Mouse (Mus musculus) kidney, postnatal 0 days (tissue): ENCODE measurements around the gene Prtg. TPM values are rescaled to one million over a fixed set of nuclear protein-coding genes. Genes with fewer than 3 reads are reported as not detected.
A peak's percentile ranks its signal among the peaks of the same experiment; 100 is the strongest.

ENCODE experiments used
- ATAC-seq: fragments of 200-750 bp; cut with Nextera tagmentation; replicated peaks from 2 replicates; pipeline ENCODE4 v1.8.0; 2017; ENCODE audit warnings: low read depth, moderate number of reproducible peaks, moderate TSS enrichment, moderate library complexity; ENCODE audit not compliant: low FRiP score
- DNase-seq: peaks from one replicate; pipeline ENCODE4 v3.0.0-alpha.2; 2016; ENCODE audit warnings: low spot score
- H3K27ac ChIP-seq: fragments of 300-500 bp; sonication (generic); 2 replicates; pipeline ENCODE4 v1.5.1; 2014; ENCODE audit warnings: mild to moderate bottlenecking
- H3K27me3 ChIP-seq: fragments of 300-500 bp; sonication (generic); 2 replicates; pipeline ENCODE4 v1.6.1; 2014; ENCODE audit warnings: low read length, mixed read lengths; ENCODE audit not compliant: insufficient read depth
- H3K36me3 ChIP-seq: fragments of 300-500 bp; sonication (generic); 2 replicates; pipeline ENCODE4 v1.6.1; 2014; ENCODE audit warnings: low read length, mixed read lengths; ENCODE audit not compliant: insufficient read depth
- H3K4me1 ChIP-seq: fragments of 300-500 bp; sonication (generic); replicated peaks from 2 replicates; pipeline ENCODE4 v1.6.1; 2014; ENCODE audit warnings: antibody characterized with exemption, low read length, mixed read lengths; ENCODE audit not compliant: insufficient read depth
- H3K4me2 ChIP-seq: fragments of 300-500 bp; sonication (generic); 2 replicates; pipeline ENCODE4 v1.6.1; 2014; ENCODE audit warnings: mild to moderate bottlenecking, low read length, moderate library complexity, mixed read lengths
- H3K4me3 ChIP-seq: fragments of 300-500 bp; sonication (generic); replicated peaks from 2 replicates; pipeline ENCODE4 v1.5.1; 2014; ENCODE audit warnings: low read depth, low read length
- H3K9ac ChIP-seq: fragments of 300-500 bp; sonication (generic); 2 replicates; pipeline ENCODE4 v1.6.1; 2014; ENCODE audit warnings: low read depth, low read length
- H3K9me3 ChIP-seq: fragments of 300-500 bp; sonication (generic); replicated peaks from 2 replicates; pipeline ENCODE4 v1.6.1; 2016; ENCODE audit warnings: low read length, inconsistent platforms, mixed read lengths
- CTCF ChIP-seq: IDR thresholded peaks from 2 replicates; pipeline ENCODE4 v1.5.1; 2016; ENCODE audit warnings: antibody characterized with exemption, low read depth, mild to moderate bottlenecking, moderate library complexity
- WGBS: fragments of 180-500 bp; shearing (Covaris S2); extraction: QIAGEN DNeasy Blood & Tissue Kit; methylation state at CpG from one replicate; pipeline ENCODE4 v1.1.7; 2014; 5-methylcytosine and 5-hydroxymethylcytosine counted together
- polyA plus RNA-seq: library from polyadenylated mRNA; unstranded; fragments of >200 nt; fragmentation: Nextera tagmentation; extraction: Ambion mirVana; gene quantifications from 2 replicates; pipeline ENCODE4 v1.2.1, GENCODE M21; 2015

Gene Prtg
- polyA plus RNA-seq, 1 experiment from 2014 or later = 1.2 TPM

DNA sequence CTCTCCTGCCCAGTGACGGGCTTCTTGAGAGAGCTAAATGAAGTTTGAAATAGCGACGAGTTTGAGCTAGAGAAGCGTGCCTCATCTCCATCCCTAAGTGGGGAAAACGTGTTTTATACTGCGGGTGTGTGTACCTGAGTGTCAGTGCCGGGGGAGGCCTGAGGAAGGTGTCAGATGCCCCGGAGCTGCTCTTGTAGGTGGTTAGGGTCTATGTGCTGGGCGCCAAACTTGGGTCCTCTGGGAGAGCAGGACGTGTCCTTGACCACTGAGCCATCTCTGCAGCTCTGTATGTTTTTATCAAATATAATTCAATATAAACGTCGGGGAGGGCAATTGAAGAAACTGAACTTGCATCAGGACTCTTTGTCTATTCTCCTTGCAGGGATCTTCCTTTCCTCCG is 137.6 kb downstream of the Prtg start:
- Histone ChIP-seq H3K4me2 (no peak overlapping the region), H3K27me3 (no peaks in the 10 kb centered on the region), H3K36me3 (peaks cover 13% of the 10 kb centered on the region; the same call in 1 of the 2 replicates), H3K4me1 (no peaks in the 10 kb centered on the region), H3K9me3 (no peaks in the 10 kb centered on the region), H3K4me3 (no peak overlapping the region), H3K9ac (no peak overlapping the region), H3K27ac (no peak overlapping the region)
- ATAC-seq = no peak
- TF ChIP-seq CTCF = no peak
- DNase-seq = no peak
- 90% methylated on average over 13 of the region's 13 CpGs for WGBS

DNA sequence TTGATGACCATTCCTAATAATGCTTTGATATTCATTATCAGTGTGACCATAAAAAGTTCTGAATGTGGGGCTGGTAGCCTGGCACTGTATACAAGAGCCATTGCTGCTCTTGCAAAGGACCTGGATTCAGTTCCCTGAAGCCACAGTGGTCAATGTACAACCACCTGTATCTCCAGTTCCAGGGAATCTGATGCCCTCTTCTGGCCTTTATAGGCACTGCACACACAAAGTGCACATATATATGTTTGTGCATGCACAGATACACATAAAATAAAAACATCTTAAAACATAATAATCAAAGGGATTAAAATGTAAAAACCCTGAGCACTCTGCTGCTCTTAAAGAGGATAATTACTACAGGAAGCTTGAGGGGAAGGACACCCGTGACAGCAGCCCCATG is 140.3 kb downstream of the Prtg start:
- Histone ChIP-seq H3K4me3 (no peak overlapping the region), H3K4me1 (no peaks in the 10 kb centered on the region), H3K9ac (no peak overlapping the region), H3K4me2 (no peak overlapping the region), H3K27ac (no peak overlapping the region), H3K27me3 (no peaks in the 10 kb centered on the region), H3K9me3 (no peaks in the 10 kb centered on the region), H3K36me3 (peaks cover 13% of the 10 kb centered on the region; the same call in 1 of the 2 replicates)
- peak; percentile 28; the same call in 1 of the 2 replicates for TF ChIP-seq CTCF
- WGBS = 97% methylated on average over 1 of the region's 1 CpGs
- no peak for ATAC-seq
- no peak for DNase-seq

DNA sequence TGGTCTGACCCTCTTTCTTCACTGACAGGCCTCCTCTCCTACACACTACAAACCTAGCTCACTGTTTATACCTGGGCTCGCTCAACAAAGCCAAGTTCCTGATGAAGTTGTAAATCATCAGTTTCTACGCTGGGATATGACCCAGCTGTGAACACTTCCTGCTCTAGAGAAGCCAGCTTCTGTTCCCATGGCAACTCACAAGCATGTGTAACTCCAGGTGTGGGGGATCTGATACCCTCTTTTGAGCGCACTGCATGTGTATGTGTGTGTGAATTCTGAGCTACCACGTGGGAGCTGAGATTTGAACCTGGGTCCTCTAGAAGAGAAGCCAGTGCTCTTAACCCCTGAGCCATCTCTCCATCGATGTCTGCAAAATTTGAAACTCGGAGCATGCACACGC is 142.9 kb downstream of the Prtg start:
- H3K4me3 ChIP-seq = no peak overlapping the region
- H3K36me3 ChIP-seq = peaks cover 13% of the 10 kb centered on the region; the same call in 1 of the 2 replicates
- TF ChIP-seq CTCF = no peak
- 45% methylated on average over 7 of the region's 7 CpGs for WGBS
- no peaks in the 10 kb centered on the region for H3K4me1 ChIP-seq
- no peak overlapping the region for H3K9ac ChIP-seq
- no peak overlapping the region for H3K4me2 ChIP-seq
- ATAC-seq (no peak), DNase-seq (peak; percentile 21)
- no peak overlapping the region for H3K27ac ChIP-seq
- H3K9me3 ChIP-seq = no peaks in the 10 kb centered on the region
- H3K27me3 ChIP-seq = no peaks in the 10 kb centered on the region

DNA sequence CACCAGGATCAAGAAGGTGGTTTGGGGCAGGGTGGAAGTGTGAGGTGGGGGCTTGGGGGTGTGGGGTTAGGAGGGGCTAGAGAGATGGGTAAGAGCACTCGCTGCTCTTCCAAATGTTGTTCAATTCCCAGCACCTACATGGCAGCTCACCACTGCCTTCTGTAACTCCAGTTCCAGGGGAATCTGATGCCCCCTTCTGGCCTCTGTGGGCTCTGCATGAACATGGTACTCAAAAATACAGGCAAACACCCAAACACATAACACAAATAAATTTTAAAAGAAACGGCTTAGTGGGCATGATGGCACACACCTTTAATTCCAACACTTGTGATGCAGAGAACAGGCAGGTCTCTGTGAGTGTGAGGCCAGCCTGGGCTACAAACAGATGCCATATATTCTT is 148.1 kb downstream of the Prtg start:
- H3K27ac ChIP-seq = no peak overlapping the region
- DNase-seq (no peak), ATAC-seq (no peak)
- H3K36me3 ChIP-seq = no peaks in the 10 kb centered on the region
- no peak overlapping the region for H3K9ac ChIP-seq
- 55% methylated on average over 2 of the region's 2 CpGs for WGBS
- H3K4me3 ChIP-seq = no peak overlapping the region
- TF ChIP-seq CTCF = peak; percentile 60
- H3K27me3 ChIP-seq = no peaks in the 10 kb centered on the region
- H3K4me1 ChIP-seq = peaks cover 5% of the 10 kb centered on the region; the same call in 1 of the 2 replicates
- H3K9me3 ChIP-seq = no peaks in the 10 kb centered on the region
- no peak overlapping the region for H3K4me2 ChIP-seq

DNA sequence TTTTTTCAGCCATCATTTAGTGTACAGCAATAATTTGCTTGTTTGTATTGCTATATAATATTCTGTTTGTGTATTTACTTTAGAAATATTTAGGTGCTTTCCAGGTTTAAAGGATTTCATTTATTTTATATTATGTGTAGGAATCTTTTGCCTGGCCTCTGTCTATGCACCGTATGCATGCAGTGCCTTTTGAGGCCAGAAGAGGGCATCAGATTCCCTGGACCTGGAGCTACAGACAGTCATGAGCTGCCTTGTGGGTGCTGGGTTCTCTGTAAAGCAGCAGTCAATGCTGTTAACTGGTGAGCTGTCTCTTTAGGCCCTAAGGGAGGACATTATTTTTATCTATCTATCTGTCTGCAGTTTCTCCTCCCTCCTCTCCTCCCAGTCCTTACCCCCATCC is 148.9 kb downstream of the Prtg start:
- H3K27ac ChIP-seq = no peak overlapping the region
- H3K4me2 ChIP-seq = no peak overlapping the region
- DNase-seq = peak; percentile 67
- peaks cover 5% of the 10 kb centered on the region; the same call in 1 of the 2 replicates for H3K4me1 ChIP-seq
- H3K4me3 ChIP-seq = no peak overlapping the region
- H3K9ac ChIP-seq = no peak overlapping the region
- H3K27me3 ChIP-seq = no peaks in the 10 kb centered on the region
- ATAC-seq = no peak
- peak; percentile 82 for TF ChIP-seq CTCF
- WGBS = 15% methylated on average over 1 of the region's 1 CpGs
- no peaks in the 10 kb centered on the region for H3K36me3 ChIP-seq
- no peaks in the 10 kb centered on the region for H3K9me3 ChIP-seq

DNA sequence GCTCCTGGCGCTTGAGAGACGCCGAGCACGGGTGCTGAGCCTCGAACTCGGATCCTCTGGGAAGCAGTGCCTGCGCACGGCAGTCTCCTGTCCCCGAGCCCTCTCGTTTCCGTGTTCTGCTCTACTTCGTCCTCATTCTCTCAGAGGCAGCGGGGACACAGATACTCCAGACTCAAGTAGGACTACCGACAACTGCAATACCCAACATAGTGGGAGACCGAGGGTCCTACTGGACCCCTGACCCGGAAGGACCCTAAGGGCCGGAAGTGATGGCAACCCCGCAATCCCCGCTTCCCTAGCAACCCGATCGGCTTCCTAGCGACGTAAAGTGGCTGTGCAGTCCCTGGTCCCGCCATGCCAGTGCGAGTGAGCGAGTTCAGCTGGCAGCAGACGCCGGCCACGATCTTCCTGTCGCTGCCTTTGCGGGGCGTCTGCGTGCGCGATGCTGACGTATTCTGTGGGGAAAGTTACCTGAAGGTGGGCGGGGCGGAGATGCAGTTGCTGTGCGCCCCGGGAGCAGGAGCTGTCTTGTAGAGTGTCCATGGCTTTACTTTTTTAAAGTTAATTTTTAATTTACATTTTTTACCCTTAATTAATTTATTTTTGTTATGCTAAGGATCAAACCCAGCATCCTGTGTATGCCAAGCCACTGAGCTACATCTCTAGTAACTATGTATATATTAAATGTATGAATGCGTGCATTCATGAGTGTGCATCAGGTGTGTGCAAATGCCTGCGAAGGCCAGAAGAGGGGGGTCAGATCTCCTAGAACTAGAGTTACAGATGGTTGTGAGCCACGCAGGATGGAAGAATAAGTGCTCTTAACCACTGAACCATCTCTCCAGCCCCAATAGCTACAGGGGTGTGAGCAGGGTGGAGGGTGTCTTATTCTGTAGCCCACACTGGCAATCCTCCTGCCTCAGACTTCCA is 152.1 kb downstream of the Prtg start, which contains the start of the genes Dyx1c1 and Gm44503:
Gene Dyx1c1 (plus strand): TSS at position 265 of the 930 bp plus-strand sequence.
Gene Gm44503 (plus strand): TSS at position 332 of the 930 bp plus-strand sequence.
- H3K27me3 ChIP-seq = no peaks in the 10 kb centered on the region
- TF ChIP-seq CTCF = no peak; the same call in 1 of the 2 replicates
- peaks cover 5% of the 10 kb centered on the region; the same call in 1 of the 2 replicates for H3K4me1 ChIP-seq
- H3K4me3 ChIP-seq = peak within 1 kb of the TSS; percentile 58
- H3K9me3 ChIP-seq = no peaks in the 10 kb centered on the region
- peak; percentile 92 for DNase-seq
- ATAC-seq = peak; percentile 90
- peak within 1 kb of the TSS; percentile 69 for H3K4me2 ChIP-seq
- H3K36me3 ChIP-seq = no peaks in the 10 kb centered on the region
- H3K27ac ChIP-seq = peak within 1 kb of the TSS; percentile 70; the same call in 1 of the 2 replicates
- H3K9ac ChIP-seq = peak within 1 kb of the TSS; percentile 56
- 2% methylated on average over 43 of the region's 43 CpGs for WGBS
